Mouse (Mus musculus): Measurements from ENCODE around the gene Mmp19. TPM values are rescaled to one million over a fixed set of nuclear protein-coding genes. Genes with fewer than 3 reads are reported as not detected.
A peak's percentile ranks its signal among the peaks of the same experiment; 100 is the strongest.
"Not testable (repeated sequence)": the region's sequence is repeated elsewhere in the genome, so short reads cannot be mapped to it uniquely, and the experiment has no call there.

Mmp19 gene
- polyA plus RNA-seq, 1 experiment from 2014 or later: 4.0 TPM

GRCm38 (mm10) chr10:128823087-128823486 lies 32.4 kb downstream of the Mmp19 start:
- ATAC-seq (ENCODE audit: borderline replicate concordance, extremely low read depth, low FRiP score, low TSS enrichment); H3K9me3 ChIP-seq; H3K27me3 ChIP-seq; H3K27ac ChIP-seq; H3K9ac ChIP-seq: not testable (repeated sequence)
- peaks cover 30% of the 10 kb centered on the region for H3K36me3 ChIP-seq
- H3K4me2 ChIP-seq: peak overlapping the region; percentile 66
- H3K4me3 ChIP-seq: peak overlapping the region; percentile 70
- WGBS: 75% methylated on average over 4 of the region's 4 CpGs
- peaks cover 16% of the 10 kb centered on the region for H3K4me1 ChIP-seq

- no peak overlapping the region for H3K4me2 ChIP-seq
- WGBS: 93% methylated on average over 9 of the region's 9 CpGs
These were observed 33.1 kb downstream of the Mmp19 start for GRCm38 (mm10) chr10:128823821-128824220.

GRCm38 (mm10) chr10:128837400-128837799 lies 46.7 kb downstream of the Mmp19 start:
- no peak overlapping the region for H3K9ac ChIP-seq
- no peak overlapping the region for H3K4me2 ChIP-seq
- peaks cover 68% of the 10 kb centered on the region for H3K36me3 ChIP-seq
- ATAC-seq (ENCODE audit: borderline replicate concordance, extremely low read depth, low FRiP score, low TSS enrichment): no peak
- no peak overlapping the region for H3K27ac ChIP-seq
- H3K9me3 ChIP-seq: no peaks in the 10 kb centered on the region
- H3K27me3 ChIP-seq: no peaks in the 10 kb centered on the region
- H3K4me3 ChIP-seq: no peak overlapping the region
- H3K4me1 ChIP-seq: no peaks in the 10 kb centered on the region

More at GRCm38 (mm10) chr10:128823821-128824220, 33.1 kb downstream of the Mmp19 start:
- no peaks in the 10 kb centered on the region for H3K27me3 ChIP-seq
- H3K4me3 ChIP-seq: no peak overlapping the region
- H3K9ac ChIP-seq: no peak overlapping the region
- no peak overlapping the region for H3K27ac ChIP-seq
- H3K4me1 ChIP-seq: peaks cover 16% of the 10 kb centered on the region
- no peaks in the 10 kb centered on the region for H3K9me3 ChIP-seq
- H3K36me3 ChIP-seq: peaks cover 25% of the 10 kb centered on the region
- ATAC-seq (ENCODE audit: borderline replicate concordance, extremely low read depth, low FRiP score, low TSS enrichment): no peak

- no peak overlapping the region for H3K4me2 ChIP-seq
- H3K27ac ChIP-seq: no peak overlapping the region
- H3K4me1 ChIP-seq: no peaks in the 10 kb centered on the region
- H3K9ac ChIP-seq: no peak overlapping the region
- peaks cover 67% of the 10 kb centered on the region for H3K36me3 ChIP-seq
- no peaks in the 10 kb centered on the region for H3K27me3 ChIP-seq
- ATAC-seq (ENCODE audit: borderline replicate concordance, extremely low read depth, low FRiP score, low TSS enrichment): no peak
- no peaks in the 10 kb centered on the region for H3K9me3 ChIP-seq
- H3K4me3 ChIP-seq: no peak overlapping the region
These were observed 48.7 kb downstream of the Mmp19 start for GRCm38 (mm10) chr10:128839434-128839833.

- Histone ChIP-seq H3K36me3 (peaks cover 61% of the 10 kb centered on the region), H3K9me3 (no peaks in the 10 kb centered on the region), H3K27ac (no peak overlapping the region), H3K4me1 (no peaks in the 10 kb centered on the region), H3K27me3 (no peaks in the 10 kb centered on the region), H3K4me2 (no peak overlapping the region), H3K9ac (no peak overlapping the region), H3K4me3 (no peak overlapping the region)
- ATAC-seq (ENCODE audit: borderline replicate concordance, extremely low read depth, low FRiP score, low TSS enrichment): no peak
These were observed 49.9 kb downstream of the Mmp19 start for GRCm38 (mm10) chr10:128840612-128841011.

- no peak overlapping the region for H3K9ac ChIP-seq
- H3K9me3 ChIP-seq: no peaks in the 10 kb centered on the region
- H3K27ac ChIP-seq: no peak overlapping the region
- WGBS: 92% methylated on average over 5 of the region's 5 CpGs
- H3K36me3 ChIP-seq: peaks cover 57% of the 10 kb centered on the region
- no peak overlapping the region for H3K4me2 ChIP-seq
- ATAC-seq (ENCODE audit: borderline replicate concordance, extremely low read depth, low FRiP score, low TSS enrichment): no peak
- no peaks in the 10 kb centered on the region for H3K4me1 ChIP-seq
- no peaks in the 10 kb centered on the region for H3K27me3 ChIP-seq
- no peak overlapping the region for H3K4me3 ChIP-seq
These were observed 52.5 kb downstream of the Mmp19 start for GRCm38 (mm10) chr10:128843260-128843659.

- H3K4me3 ChIP-seq: no peak overlapping the region
- H3K9me3 ChIP-seq: no peaks in the 10 kb centered on the region
- WGBS: 62% methylated on average over 2 of the region's 2 CpGs
- no peak overlapping the region for H3K9ac ChIP-seq
- peaks cover 64% of the 10 kb centered on the region for H3K36me3 ChIP-seq
- H3K27me3 ChIP-seq: no peaks in the 10 kb centered on the region
- no peaks in the 10 kb centered on the region for H3K4me1 ChIP-seq
- no peak overlapping the region for H3K4me2 ChIP-seq
- no peak for ATAC-seq (ENCODE audit: borderline replicate concordance, extremely low read depth, low FRiP score, low TSS enrichment)
- H3K27ac ChIP-seq: no peak overlapping the region
These were observed 54.8 kb downstream of the Mmp19 start for GRCm38 (mm10) chr10:128845516-128845915.

- Histone ChIP-seq H3K4me2 (no peak overlapping the region), H3K36me3 (peaks cover 57% of the 10 kb centered on the region), H3K27me3 (no peaks in the 10 kb centered on the region), H3K4me3 (no peak overlapping the region), H3K9me3 (no peaks in the 10 kb centered on the region), H3K27ac (no peak overlapping the region), H3K9ac (no peak overlapping the region), H3K4me1 (no peaks in the 10 kb centered on the region)
- no peak for ATAC-seq (ENCODE audit: borderline replicate concordance, extremely low read depth, low FRiP score, low TSS enrichment)
- whole genome bisulfite sequencing: 93% methylated on average over 4 of the region's 4 CpGs
These were observed 56.0 kb downstream of the Mmp19 start for GRCm38 (mm10) chr10:128846664-128847063.

GRCm38 (mm10) chr10:128848426-128848825 lies 57.7 kb downstream of the Mmp19 start:
- Histone ChIP-seq H3K9ac (no peak overlapping the region), H3K4me3 (no peak overlapping the region), H3K9me3 (no peaks in the 10 kb centered on the region), H3K27me3 (no peaks in the 10 kb centered on the region), H3K36me3 (peaks cover 46% of the 10 kb centered on the region), H3K27ac (no peak overlapping the region), H3K4me1 (no peaks in the 10 kb centered on the region), H3K4me2 (no peak overlapping the region)
- no peak for ATAC-seq (ENCODE audit: borderline replicate concordance, extremely low read depth, low FRiP score, low TSS enrichment)
- WGBS: 70% methylated on average over 2 of the region's 2 CpGs

GRCm38 (mm10) chr10:128850339-128850738 lies 59.6 kb downstream of the Mmp19 start:
- Histone ChIP-seq H3K4me2 (no peak overlapping the region), H3K9ac (no peak overlapping the region), H3K27ac (no peak overlapping the region), H3K27me3 (no peaks in the 10 kb centered on the region), H3K4me3 (no peak overlapping the region), H3K36me3 (peaks cover 46% of the 10 kb centered on the region), H3K4me1 (no peaks in the 10 kb centered on the region), H3K9me3 (no peaks in the 10 kb centered on the region)
- 72% methylated on average over 3 of the region's 3 CpGs for WGBS
- no peak for ATAC-seq (ENCODE audit: borderline replicate concordance, extremely low read depth, low FRiP score, low TSS enrichment)

Other genes starting within 250 kb of the Mmp19 start
- gene Zc3h10, start 243.1 kb upstream of the Mmp19 start, polyA plus RNA-seq (2015; fragmentation: Nextera tagmentation; extraction: Ambion mirVana): 14.6 and 14.9 TPM in 2 replicates
- gene Rpl41, start 241.6 kb upstream of the Mmp19 start, polyA plus RNA-seq (2015; fragmentation: Nextera tagmentation; extraction: Ambion mirVana): 3,783 and 4,172 TPM in 2 replicates
- gene Pa2g4, start 224.9 kb upstream of the Mmp19 start, polyA plus RNA-seq (2015; fragmentation: Nextera tagmentation; extraction: Ambion mirVana): 194 and 200 TPM in 2 replicates
- 21.3 and 22.9 TPM in 2 replicates for gene Erbb3, start 201.3 kb upstream of the Mmp19 start, polyA plus RNA-seq (2015; fragmentation: Nextera tagmentation; extraction: Ambion mirVana)
- 711 and 777 TPM in 2 replicates for gene Rps26, start 164.2 kb upstream of the Mmp19 start, polyA plus RNA-seq (2015; fragmentation: Nextera tagmentation; extraction: Ambion mirVana)
- 1.6 and 2.2 TPM in 2 replicates for gene Ikzf4, start 144.9 kb upstream of the Mmp19 start, polyA plus RNA-seq (2015; fragmentation: Nextera tagmentation; extraction: Ambion mirVana)
- 12.3 and 13.8 TPM in 2 replicates for gene Suox, start 116.8 kb upstream of the Mmp19 start, polyA plus RNA-seq (2015; fragmentation: Nextera tagmentation; extraction: Ambion mirVana)
- 73.8 and 77.8 TPM in 2 replicates for gene Rab5b, start 94.6 kb upstream of the Mmp19 start, polyA plus RNA-seq (2015; fragmentation: Nextera tagmentation; extraction: Ambion mirVana)
- gene Pmel, start 86.7 kb upstream of the Mmp19 start, polyA plus RNA-seq (2015; fragmentation: Nextera tagmentation; extraction: Ambion mirVana): 1.2 and 1.3 TPM in 2 replicates
- 108 and 110 TPM in 2 replicates for gene Cdk2, start 85.9 kb upstream of the Mmp19 start, polyA plus RNA-seq (2015; fragmentation: Nextera tagmentation; extraction: Ambion mirVana)
- 9.5 and 10.5 TPM in 2 replicates for gene Dgka, start 46.1 kb upstream of the Mmp19 start, polyA plus RNA-seq (2015; fragmentation: Nextera tagmentation; extraction: Ambion mirVana)
- 37.9 and 39.8 TPM in 2 replicates for gene Pym1, start 43.0 kb upstream of the Mmp19 start, polyA plus RNA-seq (2015; fragmentation: Nextera tagmentation; extraction: Ambion mirVana)
- 50.1 and 55.2 TPM in 2 replicates for gene Dnajc14, start 13.2 kb downstream of the Mmp19 start, polyA plus RNA-seq (2015; fragmentation: Nextera tagmentation; extraction: Ambion mirVana)
- 15.8 and 16.6 TPM in 2 replicates for gene Tmem198b, start 13.5 kb downstream of the Mmp19 start, polyA plus RNA-seq (2015; fragmentation: Nextera tagmentation; extraction: Ambion mirVana)
- 206 and 214 TPM in 2 replicates for gene Sarnp, start 26.4 kb downstream of the Mmp19 start, polyA plus RNA-seq (2015; fragmentation: Nextera tagmentation; extraction: Ambion mirVana)
- gene Ormdl2, start 30.7 kb downstream of the Mmp19 start, polyA plus RNA-seq (2015; fragmentation: Nextera tagmentation; extraction: Ambion mirVana): 69.2 and 77.7 TPM in 2 replicates
- gene Gdf11, start 100.8 kb downstream of the Mmp19 start, polyA plus RNA-seq (2015; fragmentation: Nextera tagmentation; extraction: Ambion mirVana): 3.7 and 4.8 TPM in 2 replicates
- 552 and 585 TPM in 2 replicates for gene Cd63, start 110.1 kb downstream of the Mmp19 start, polyA plus RNA-seq (2015; fragmentation: Nextera tagmentation; extraction: Ambion mirVana)
- gene Rdh5, start 132.0 kb downstream of the Mmp19 start, polyA plus RNA-seq (2015; fragmentation: Nextera tagmentation; extraction: Ambion mirVana): 12.5 and 17.3 TPM in 2 replicates
- 186 and 195 TPM in 2 replicates for gene Bloc1s1, start 133.1 kb downstream of the Mmp19 start, polyA plus RNA-seq (2015; fragmentation: Nextera tagmentation; extraction: Ambion mirVana)
- gene Itga7, start 142.9 kb downstream of the Mmp19 start, polyA plus RNA-seq (2015; fragmentation: Nextera tagmentation; extraction: Ambion mirVana): 5.0 TPM in 2 replicates
- not detected in 2 replicates for gene Mettl7b, start 170.1 kb downstream of the Mmp19 start, polyA plus RNA-seq (2015; fragmentation: Nextera tagmentation; extraction: Ambion mirVana)
- not detected in 2 replicates for gene Olfr9, start 198.5 kb downstream of the Mmp19 start, polyA plus RNA-seq (2015; fragmentation: Nextera tagmentation; extraction: Ambion mirVana)
- gene Olfr763, start 219.9 kb downstream of the Mmp19 start, polyA plus RNA-seq (2015; fragmentation: Nextera tagmentation; extraction: Ambion mirVana): not detected in 2 replicates
- gene Olfr764-ps1, start 249.0 kb downstream of the Mmp19 start, polyA plus RNA-seq (2015; fragmentation: Nextera tagmentation; extraction: Ambion mirVana): not detected in 2 replicates

Data from lung, embryonic 15.5 days (tissue).